Mouse (Mus musculus) neutrophil, adult 59 days (primary cell): ENCODE results near the gene Nr0b1. TPM values are rescaled to one million over a fixed set of nuclear protein-coding genes. Genes with fewer than 3 reads are reported as not detected.

Experiments
- total RNA-seq, 2 experiments: library from RNA; stranded (reverse); gene quantifications; 1 replicate in 1 of 2; 2 replicates in 1 of 2; pipeline ENCODE4 v1.2.4; 2023

Gene Nr0b1
- not detected for total RNA-seq

DNA sequence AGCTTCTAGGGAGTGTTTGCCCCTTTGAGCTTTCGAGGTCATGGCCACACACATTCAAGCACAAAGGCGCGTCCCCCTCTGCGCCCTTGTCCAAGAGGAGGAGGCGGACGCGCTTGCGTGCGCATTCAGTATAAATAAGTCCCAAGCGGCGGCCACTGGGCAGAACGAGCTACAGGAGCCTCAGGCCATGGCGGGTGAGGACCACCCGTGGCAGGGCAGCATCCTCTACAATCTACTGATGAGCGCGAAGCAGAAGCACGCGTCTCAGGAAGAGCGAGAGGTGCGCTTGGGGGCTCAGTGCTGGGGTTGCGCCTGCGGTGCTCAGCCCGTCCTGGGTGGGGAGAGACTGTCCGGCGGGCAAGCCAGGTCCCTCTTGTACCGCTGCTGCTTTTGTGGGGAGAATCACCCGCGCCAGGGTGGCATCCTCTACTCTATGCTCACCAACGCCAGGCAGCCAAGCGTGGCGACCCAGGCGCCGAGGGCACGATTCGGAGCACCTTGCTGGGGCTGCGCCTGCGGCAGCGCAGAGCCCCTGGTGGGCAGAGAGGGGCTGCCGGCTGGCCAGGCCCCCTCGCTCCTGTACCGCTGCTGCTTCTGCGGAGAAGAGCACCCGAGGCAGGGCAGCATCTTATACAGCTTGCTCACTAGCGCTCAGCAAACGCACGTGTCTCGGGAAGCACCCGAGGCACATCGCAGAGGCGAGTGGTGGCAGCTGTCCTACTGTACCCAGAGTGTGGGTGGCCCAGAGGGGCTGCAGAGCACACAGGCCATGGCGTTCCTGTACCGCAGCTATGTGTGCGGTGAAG lies at the start of gene Nr0b1:
TSS of gene Nr0b1 (plus strand) at position 151 of the 806 bp plus-strand sequence.

Other genes with a start within 250 kb of the Nr0b1 start
- not detected for gene Samt3, start 147.6 kb upstream of the Nr0b1 start, total RNA-seq
- not detected for gene Mageb4, start 113.3 kb downstream of the Nr0b1 start, total RNA-seq